Mouse (Mus musculus) forebrain, embryonic 14.5 days (tissue): ENCODE measurements around the gene Sh3rf1. TPM values are rescaled to one million over a fixed set of nuclear protein-coding genes. Genes with fewer than 3 reads are reported as not detected.

Experiments used
- ATAC-seq: fragments of 200-750 bp; cut with Nextera tagmentation; 2 replicates; pipeline ENCODE4 v1.8.0; 2017; ENCODE audit warnings: mild to moderate bottlenecking, moderate library complexity
- DNase-seq: peaks from one replicate; pipeline ENCODE4 v3.0.0-alpha.2; 2015; ENCODE audit warnings: low spot score
- H3K27ac ChIP-seq: fragments of 300-500 bp; sonication (generic); 2 replicates; pipeline ENCODE4 v1.5.1; 2014; ENCODE audit warnings: low read depth, mild to moderate bottlenecking, control low read depth, low read length, moderate library complexity
- H3K27me3 ChIP-seq: fragments of 300-500 bp; sonication (generic); replicated peaks from 2 replicates; pipeline ENCODE4 v1.6.1; 2014; ENCODE audit warnings: low read length, control low read depth, mixed read lengths; ENCODE audit not compliant: control insufficient read depth, insufficient read depth
- H3K36me3 ChIP-seq: fragments of 300-500 bp; sonication (generic); 2 replicates; pipeline ENCODE4 v1.6.1; 2014; ENCODE audit warnings: low read length, control low read depth; ENCODE audit not compliant: control insufficient read depth, insufficient read depth
- H3K4me1 ChIP-seq: fragments of 300-500 bp; sonication (generic); 2 replicates; pipeline ENCODE4 v1.6.1; 2014; ENCODE audit warnings: antibody characterized with exemption, low read length, control low read depth; ENCODE audit not compliant: control insufficient read depth, insufficient read depth
- H3K4me2 ChIP-seq: fragments of 300-500 bp; sonication (generic); 2 replicates; pipeline ENCODE4 v1.6.1; 2014; ENCODE audit warnings: mild to moderate bottlenecking, control low read depth, low read length
- H3K4me3 ChIP-seq: fragments of 300-500 bp; sonication (generic); 2 replicates; pipeline ENCODE4 v1.5.1; 2014; ENCODE audit warnings: low read depth, low read length, control low read depth
- H3K9ac ChIP-seq: fragments of 300-500 bp; sonication (generic); 2 replicates; pipeline ENCODE4 v1.6.1; 2014; ENCODE audit warnings: mild to moderate bottlenecking, low read length, control low read depth, moderate library complexity
- H3K9me3 ChIP-seq: fragments of 300-500 bp; sonication (generic); replicated peaks from 2 replicates; pipeline ENCODE4 v1.6.1; 2016; ENCODE audit warnings: low read length, control low read depth, mixed read lengths; ENCODE audit not compliant: control insufficient read depth
- WGBS: fragments of 180-500 bp; shearing (Covaris S2); extraction: QIAGEN DNeasy Blood & Tissue Kit; methylation state at CpG from one replicate; pipeline ENCODE4 v1.1.7; 2014; 5-methylcytosine and 5-hydroxymethylcytosine counted together
- polyA plus RNA-seq: library from polyadenylated mRNA; unstranded; fragments of >200 nt; fragmentation: Nextera tagmentation; extraction: Ambion mirVana; gene quantifications from 2 replicates; pipeline ENCODE4 v1.2.1, GENCODE M21; 2014

Sh3rf1 gene
- polyA plus RNA-seq, 1 experiment from 2014 or later: 27.1 TPM

DNA sequence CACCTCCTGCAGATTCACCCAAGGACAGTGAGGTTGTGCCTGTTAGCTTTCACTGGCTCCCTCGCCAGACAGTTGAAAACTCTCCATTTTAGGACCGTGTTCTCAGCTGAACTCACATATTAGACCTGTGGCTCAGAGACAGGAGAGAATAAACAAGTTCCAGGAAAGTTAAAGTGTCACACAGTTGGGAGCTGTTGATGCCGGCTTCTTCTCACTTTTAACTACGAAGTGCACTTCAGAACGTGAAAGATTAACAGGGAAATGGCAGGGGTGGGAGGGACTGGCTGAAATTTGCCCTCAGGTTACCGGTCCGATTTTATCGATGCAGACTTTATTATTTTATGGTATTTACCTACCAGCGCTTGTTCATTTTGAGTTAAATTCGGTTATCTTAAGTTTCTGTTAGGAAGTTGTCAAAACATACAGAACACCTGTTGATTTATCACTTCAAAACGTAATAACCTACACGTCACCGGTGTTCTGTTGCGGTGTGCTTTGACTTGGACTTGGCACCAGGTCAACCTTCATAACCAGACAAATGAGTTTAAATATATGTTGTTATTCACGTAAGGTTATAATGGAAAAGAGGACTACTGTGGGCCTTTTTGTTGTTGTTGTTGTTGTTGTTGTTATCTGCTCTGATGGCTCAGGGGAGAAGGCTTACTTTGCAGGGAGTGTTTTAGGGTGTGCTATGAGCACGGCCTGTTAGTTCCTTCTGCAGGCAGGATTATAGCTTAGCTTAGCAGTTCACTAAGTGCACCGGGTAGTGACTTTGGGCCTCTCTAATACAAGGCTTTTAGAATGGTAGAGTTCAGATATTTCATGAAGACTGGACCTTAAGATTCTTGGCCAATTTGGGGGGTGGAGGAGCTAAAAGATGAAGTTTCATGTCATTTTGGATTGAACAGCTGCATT lies 49.9 kb downstream of the Sh3rf1 start:
- 84% methylated on average over 17 of the region's 17 CpGs for WGBS
- H3K27ac ChIP-seq: no peak overlapping the region

DNA sequence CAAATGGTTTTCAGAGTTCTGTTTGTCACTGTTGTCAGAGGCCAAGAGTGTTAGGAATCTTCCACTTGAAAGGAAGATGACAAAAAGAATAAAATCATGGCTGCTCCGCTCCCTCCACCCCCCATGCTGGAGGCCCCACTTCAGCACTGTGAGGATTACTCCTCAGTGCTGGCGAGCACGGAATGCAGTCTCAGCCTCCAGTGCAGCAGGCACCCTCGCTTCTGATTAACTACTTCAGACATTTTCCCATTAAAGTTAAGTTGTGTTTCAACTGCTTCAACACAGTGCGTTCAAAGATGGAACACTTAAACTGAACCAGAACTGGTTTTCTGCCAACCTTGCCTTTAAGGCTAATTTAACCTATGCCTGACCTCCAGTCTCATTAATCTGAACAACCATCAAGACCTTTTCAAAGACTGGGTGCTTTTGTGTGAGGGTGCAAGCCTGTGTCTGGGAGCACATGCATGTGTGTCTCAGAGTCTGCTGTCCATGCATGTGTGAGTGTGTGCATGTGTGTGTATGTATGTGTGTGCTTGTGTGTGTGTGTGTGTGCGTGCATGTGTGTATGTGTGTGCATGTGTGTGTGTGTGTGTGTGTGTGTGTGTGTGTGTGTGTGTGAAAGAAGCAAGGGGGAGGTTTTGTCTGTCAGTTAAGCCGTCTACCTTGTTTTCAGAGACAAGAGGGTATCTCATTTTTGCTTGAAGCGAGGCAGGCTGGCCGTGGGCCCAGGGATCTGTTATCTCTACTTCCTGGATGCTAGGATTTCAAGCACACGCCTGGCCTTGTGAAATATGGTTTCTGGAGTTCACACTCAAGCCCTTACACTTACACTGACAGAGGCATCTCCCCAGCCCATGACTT lies 51.2 kb downstream of the Sh3rf1 start:
- Histone ChIP-seq H3K27me3 (no peaks in the 10 kb centered on the region), H3K4me1 (peaks cover 38% of the 10 kb centered on the region), H3K9me3 (no peaks in the 10 kb centered on the region), H3K36me3 (no peaks in the 10 kb centered on the region), H3K4me3 (no peak overlapping the region), H3K27ac (peak overlapping the region; percentile 52), H3K4me2 (no peak overlapping the region), H3K9ac (no peak overlapping the region)
- peak; percentile 53 for DNase-seq
- WGBS: 23% methylated on average over 10 of the region's 10 CpGs
- ATAC-seq: peak; percentile 49

More for the DNA sequence above, 49.9 kb downstream of the Sh3rf1 start:
- Histone ChIP-seq H3K4me2 (no peak overlapping the region), H3K4me3 (no peak overlapping the region), H3K9me3 (no peaks in the 10 kb centered on the region), H3K36me3 (no peaks in the 10 kb centered on the region), H3K27me3 (no peaks in the 10 kb centered on the region), H3K9ac (no peak overlapping the region), H3K4me1 (peaks cover 38% of the 10 kb centered on the region)
- no peak for DNase-seq
- ATAC-seq: no peak

DNA sequence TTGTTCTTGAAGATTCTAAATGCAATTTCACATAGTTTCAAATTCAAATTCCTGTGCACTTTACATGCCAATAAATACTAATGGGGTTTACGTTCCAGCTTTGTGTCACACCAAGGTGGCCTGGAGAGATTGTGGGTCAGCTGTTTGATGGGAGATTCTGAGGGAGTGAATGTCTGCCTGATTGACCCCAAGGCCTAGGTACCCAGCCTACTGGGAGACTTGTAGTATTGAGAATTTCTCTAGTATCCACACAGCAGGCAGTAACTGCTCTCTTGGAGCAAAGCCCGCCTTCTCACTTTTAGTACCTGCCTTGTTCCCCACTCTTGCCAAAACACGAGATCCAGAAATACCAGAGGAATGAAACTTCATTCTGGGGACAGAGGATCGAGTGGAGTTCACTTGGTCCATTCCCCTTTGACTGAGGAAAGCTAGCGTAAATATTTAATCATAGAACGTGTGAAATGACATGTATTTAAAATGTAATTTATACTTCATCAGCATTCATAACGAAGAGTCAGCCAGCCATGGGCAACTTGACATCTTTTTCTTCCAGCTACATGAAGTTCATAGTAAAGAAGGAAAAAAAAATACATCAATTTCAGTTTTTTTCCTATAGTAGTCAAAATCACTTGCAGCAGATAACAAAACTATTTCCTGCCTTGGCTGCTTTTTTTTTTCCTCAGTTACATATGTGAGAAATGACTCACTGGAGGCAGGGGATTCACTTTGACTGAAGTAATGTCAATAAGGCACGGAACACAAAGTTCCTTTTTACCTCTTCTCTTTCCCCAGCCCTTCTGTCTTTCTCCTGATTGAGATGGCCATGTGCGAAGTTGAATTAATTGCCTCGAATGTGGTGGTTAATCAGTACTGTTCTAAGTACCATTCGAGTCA lies 52.0 kb downstream of the Sh3rf1 start:
- no peaks in the 10 kb centered on the region for H3K36me3 ChIP-seq
- WGBS: 61% methylated on average over 11 of the region's 11 CpGs
- H3K27me3 ChIP-seq: no peaks in the 10 kb centered on the region
- H3K4me3 ChIP-seq: no peak overlapping the region
- H3K9ac ChIP-seq: no peak overlapping the region
- ATAC-seq: no peak
- H3K9me3 ChIP-seq: no peaks in the 10 kb centered on the region
- no peak overlapping the region for H3K27ac ChIP-seq
- H3K4me2 ChIP-seq: no peak overlapping the region
- H3K4me1 ChIP-seq: peaks cover 29% of the 10 kb centered on the region
- no peak for DNase-seq

DNA sequence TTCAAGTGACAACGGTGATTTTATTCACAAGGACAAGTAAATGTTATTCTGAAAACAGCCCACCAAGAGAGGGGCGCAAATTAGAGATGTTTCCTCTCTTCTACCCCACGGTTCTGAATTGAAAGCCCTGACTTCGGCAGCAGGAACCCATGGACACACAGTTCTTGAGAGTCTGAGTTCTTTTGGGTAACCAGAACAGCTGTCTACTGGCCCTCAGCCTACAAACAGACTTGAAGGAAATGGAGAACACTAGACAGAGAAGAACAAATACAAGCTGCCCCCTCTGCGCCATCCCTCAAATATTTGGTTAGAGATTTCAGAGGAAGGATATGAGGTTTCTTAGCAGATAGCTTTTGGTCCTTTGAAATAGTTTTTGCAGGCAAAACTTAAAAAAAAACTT lies 52.7 kb downstream of the Sh3rf1 start:
- Histone ChIP-seq H3K4me2 (no peak overlapping the region), H3K27ac (no peak overlapping the region), H3K4me3 (no peak overlapping the region), H3K9me3 (no peaks in the 10 kb centered on the region), H3K9ac (no peak overlapping the region), H3K27me3 (no peaks in the 10 kb centered on the region), H3K4me1 (peaks cover 29% of the 10 kb centered on the region), H3K36me3 (no peaks in the 10 kb centered on the region)
- WGBS: 73% methylated on average over 5 of the region's 5 CpGs
- no peak for ATAC-seq
- no peak for DNase-seq

DNA sequence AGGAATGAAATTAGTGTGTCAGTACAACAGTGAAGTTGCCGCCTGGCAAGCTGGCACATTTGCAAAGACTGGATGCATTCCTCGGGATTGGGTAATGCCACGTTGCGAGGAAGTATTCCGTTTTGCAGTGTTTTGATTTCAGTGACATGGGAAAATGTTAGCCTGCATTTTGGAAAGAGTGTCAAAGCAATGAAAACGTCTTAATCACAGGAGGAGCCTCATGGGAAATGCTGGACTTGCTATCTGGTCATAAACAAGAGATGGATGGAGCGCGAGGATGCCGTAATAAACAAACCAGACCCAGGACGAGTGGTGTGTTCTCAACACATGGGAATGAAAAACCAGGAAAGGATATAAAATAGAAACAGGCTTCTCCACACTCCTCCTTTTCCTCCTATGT lies 55.4 kb downstream of the Sh3rf1 start:
- ATAC-seq (no peak), DNase-seq (no peak)
- Histone ChIP-seq H3K4me2 (no peak overlapping the region), H3K27ac (no peak overlapping the region), H3K36me3 (no peaks in the 10 kb centered on the region), H3K9me3 (no peaks in the 10 kb centered on the region), H3K27me3 (no peaks in the 10 kb centered on the region), H3K4me1 (peaks cover 34% of the 10 kb centered on the region), H3K4me3 (no peak overlapping the region), H3K9ac (no peak overlapping the region)
- 89% methylated on average over 10 of the region's 10 CpGs for WGBS

DNA sequence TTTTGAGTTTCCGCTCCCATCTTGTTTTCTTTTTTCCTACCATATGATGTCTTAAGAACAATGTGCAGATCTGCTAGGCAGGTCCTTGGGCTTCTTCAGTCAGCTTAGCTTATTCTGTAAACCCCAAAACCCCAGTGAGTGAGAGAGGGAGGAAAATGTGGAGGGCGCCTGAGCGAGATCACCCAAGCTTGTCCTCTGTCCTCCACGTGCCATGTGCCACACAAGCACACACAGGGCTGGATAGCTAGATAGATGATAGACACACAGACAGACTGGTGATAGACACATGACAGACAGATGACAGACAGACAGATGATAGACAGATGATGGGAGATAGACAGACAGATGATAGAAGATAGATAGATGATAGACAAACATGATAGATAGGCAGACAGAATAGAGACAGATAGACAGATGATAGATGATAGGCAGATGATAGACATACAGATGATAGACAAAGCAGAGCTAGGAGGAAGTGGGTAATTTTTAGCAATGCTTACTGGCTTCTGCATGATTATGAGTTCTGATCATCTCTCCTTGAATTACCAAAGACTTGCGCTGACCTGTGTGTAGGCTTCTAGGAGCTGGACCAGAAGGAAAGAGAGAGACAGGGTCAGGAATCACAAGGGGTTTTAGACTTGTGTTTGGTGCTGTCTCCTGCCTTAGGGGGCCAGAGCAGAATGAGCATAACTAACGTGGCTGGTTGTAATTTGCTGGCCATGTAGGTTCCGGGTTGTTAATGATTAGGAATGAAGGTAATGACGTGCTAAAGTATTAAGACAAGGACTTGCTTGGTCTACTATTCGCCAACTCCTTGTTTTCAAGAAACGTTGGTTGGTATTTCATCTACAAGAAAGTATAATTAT lies 58.9 kb downstream of the Sh3rf1 start:
- no peak overlapping the region for H3K4me3 ChIP-seq
- no peak overlapping the region for H3K4me2 ChIP-seq
- no peak overlapping the region for H3K9ac ChIP-seq
- no peak for ATAC-seq
- 0 out of 2 replicates have a peak, but pooled peaks cover 8% of the 10 kb centered on the region for H3K4me1 ChIP-seq
- no peak overlapping the region for H3K27ac ChIP-seq
- no peak for DNase-seq
- H3K36me3 ChIP-seq: no peaks in the 10 kb centered on the region
- 49% methylated on average over 10 of the region's 10 CpGs for WGBS
- no peaks in the 10 kb centered on the region for H3K27me3 ChIP-seq
- no peaks in the 10 kb centered on the region for H3K9me3 ChIP-seq

DNA sequence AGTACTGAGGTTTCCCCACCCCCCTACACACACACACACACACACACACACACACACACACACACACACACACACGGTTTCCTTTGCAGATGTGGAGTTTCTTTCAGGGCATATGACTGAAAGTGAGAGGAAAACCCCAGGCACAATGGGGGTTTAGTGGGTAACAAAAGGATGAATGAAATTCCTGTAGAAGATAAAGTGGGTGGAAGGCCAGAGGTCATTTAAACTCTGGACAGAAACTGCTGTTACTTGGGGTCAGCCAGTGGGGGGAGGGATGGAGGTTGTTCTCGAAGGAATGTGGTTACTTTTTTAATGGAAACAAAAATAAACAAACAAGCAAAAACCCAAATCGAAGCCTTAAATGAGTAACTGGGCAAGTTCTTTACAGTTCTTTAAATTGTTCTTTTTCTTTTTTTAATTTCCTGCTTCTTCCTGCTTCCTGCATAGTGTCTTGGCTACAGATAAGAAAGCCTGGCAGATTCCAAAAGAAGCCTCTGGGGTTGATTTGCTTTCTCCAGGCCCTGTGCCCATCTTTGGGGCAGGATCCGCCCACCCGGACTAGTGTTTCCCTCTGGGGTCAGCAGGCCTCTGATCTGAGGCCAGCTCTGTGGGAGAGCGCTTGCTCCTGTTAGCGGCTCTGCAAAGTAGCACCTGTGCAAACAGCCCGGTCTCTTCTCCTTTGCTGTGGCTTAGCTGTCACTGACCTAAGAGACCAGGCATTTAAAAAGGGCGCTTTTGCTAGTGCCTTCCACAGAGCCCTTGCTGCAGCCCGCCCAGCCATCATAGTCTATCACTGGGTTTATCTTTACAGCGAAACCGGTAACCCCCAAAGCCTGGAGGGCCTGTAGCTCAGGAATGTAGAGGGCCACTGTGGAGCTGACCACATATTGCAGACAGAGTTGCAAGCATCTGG lies 59.8 kb downstream of the Sh3rf1 start:
- Histone ChIP-seq H3K27me3 (no peaks in the 10 kb centered on the region), H3K4me1 (peaks cover 12% of the 10 kb centered on the region), H3K27ac (no peak overlapping the region), H3K4me2 (no peak overlapping the region), H3K36me3 (no peaks in the 10 kb centered on the region), H3K9ac (no peak overlapping the region), H3K9me3 (no peaks in the 10 kb centered on the region), H3K4me3 (no peak overlapping the region)
- WGBS: 13% methylated on average over 12 of the region's 12 CpGs
- ATAC-seq: peak; percentile 27; the same call in 1 of the 2 replicates
- DNase-seq: no peak
